Mouse (Mus musculus) liver, adult 2 months (tissue): ENCODE results near the gene Necap2. TPM values are rescaled to one million over a fixed set of nuclear protein-coding genes. Genes with fewer than 3 reads are reported as not detected.

Experiments used
- DNase-seq: peaks from one replicate; pipeline ENCODE4 v3.0.0-alpha.2; 2011; ENCODE audit warnings: low read depth, low spot score; ENCODE audit errors: extremely low read depth
- H3K27ac ChIP-seq: fragments of 200-500 bp; replicated peaks from 2 replicates; pipeline ENCODE4 v1.5.1; 2012; ENCODE audit warnings: low read depth, mild to moderate bottlenecking, control low read depth, inconsistent platforms, low read length; ENCODE audit not compliant: insufficient read depth
- H3K27me3 ChIP-seq: fragments of 200-500 bp; 2 replicates; pipeline ENCODE4 v1.6.1; 2012; ENCODE audit warnings: mild to moderate bottlenecking, moderate library complexity, low read length, inconsistent platforms; ENCODE audit not compliant: control insufficient read depth, insufficient read depth
- H3K36me3 ChIP-seq: fragments of 200-500 bp; 2 replicates; pipeline ENCODE4 v1.6.1; 2012; ENCODE audit warnings: low read length, inconsistent platforms; ENCODE audit not compliant: control insufficient read depth, insufficient read depth
- H3K4me1 ChIP-seq: fragments of 200-500 bp; 2 replicates; pipeline ENCODE4 v1.6.1; 2011; ENCODE audit warnings: low read length; ENCODE audit not compliant: control insufficient read depth, insufficient read depth
- H3K4me3 ChIP-seq: fragments of 200-500 bp; 2 replicates; pipeline ENCODE4 v1.5.1; 2011; ENCODE audit warnings: low read depth, mild to moderate bottlenecking, control low read depth, low read length, moderate library complexity; ENCODE audit not compliant: insufficient read depth
- H3K79me2 ChIP-seq: fragments of 200-500 bp; 2 replicates; pipeline ENCODE4 v1.6.1; 2012; ENCODE audit warnings: inconsistent platforms, mild to moderate bottlenecking, low read length, moderate library complexity; ENCODE audit not compliant: control insufficient read depth, insufficient read depth
- H3K9ac ChIP-seq: fragments of 200-500 bp; 2 replicates; pipeline ENCODE4 v1.6.1; 2012; ENCODE audit warnings: low read depth, mild to moderate bottlenecking, control low read depth, inconsistent platforms, low read length
- CTCF ChIP-seq: fragments of 200-500 bp; IDR thresholded peaks from 2 replicates; pipeline ENCODE4 v1.5.1; 2011; ENCODE audit warnings: low read depth, low read length, control low read depth
- POLR2A ChIP-seq: fragments of 200-500 bp; IDR thresholded peaks from 2 replicates; pipeline ENCODE4 v1.6.1; 2011; ENCODE audit warnings: low read length, control low read depth; ENCODE audit not compliant: insufficient read depth; ENCODE audit errors: extremely low read depth
- WGBS: fragments of 180-500 bp; shearing (Covaris S2); methylation state at CpG from one replicate; pipeline ENCODE4 v1.1.7; 2018; 5-methylcytosine and 5-hydroxymethylcytosine counted together
- polyA plus RNA-seq: library from polyadenylated mRNA; depleted of rRNA; stranded (reverse); fragments of >200 nt; gene quantifications from 2 replicates; pipeline ENCODE4 v1.2.3, GENCODE M21; 2012; rRNA removed
- total RNA-seq: library from RNA; depleted of rRNA; stranded (reverse); fragments of >200 nt; gene quantifications from 2 replicates; pipeline ENCODE4 v1.2.3, GENCODE M21; 2014; rRNA removed

Gene Necap2
- total and polyA plus RNA-seq, 2 experiments = 5.2 to 11.3 TPM

DNA sequence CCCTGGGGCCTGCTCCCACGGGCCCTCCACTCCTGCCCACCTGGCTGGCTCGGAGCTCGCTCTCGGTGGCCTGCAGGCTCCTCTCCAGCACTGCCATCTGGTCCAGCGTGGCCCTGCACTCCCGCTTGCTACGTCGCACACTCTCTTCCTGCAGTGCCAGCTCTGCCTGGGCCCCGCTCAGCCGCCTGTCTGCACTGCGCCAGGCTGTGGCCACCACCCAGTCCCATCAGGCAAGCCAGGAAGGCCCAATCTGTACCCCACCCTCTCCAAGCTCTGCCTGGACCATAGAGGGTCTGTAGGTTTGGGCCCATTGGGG, 56.6 kb downstream of the Necap2 start:
- H3K27me3 ChIP-seq = no peaks in the 10 kb centered on the region
- H3K4me1 ChIP-seq = no peaks in the 10 kb centered on the region
- TF ChIP-seq CTCF (no peak), POLR2A (no peak)
- WGBS = 91% methylated on average over 11 of the region's 11 CpGs
- no peaks in the 10 kb centered on the region for H3K36me3 ChIP-seq
- H3K79me2 ChIP-seq = no peaks in the 10 kb centered on the region
- H3K27ac ChIP-seq = no peak overlapping the region
- no peak for DNase-seq
- H3K4me3 ChIP-seq = no peak overlapping the region
- no peak overlapping the region for H3K9ac ChIP-seq

DNA sequence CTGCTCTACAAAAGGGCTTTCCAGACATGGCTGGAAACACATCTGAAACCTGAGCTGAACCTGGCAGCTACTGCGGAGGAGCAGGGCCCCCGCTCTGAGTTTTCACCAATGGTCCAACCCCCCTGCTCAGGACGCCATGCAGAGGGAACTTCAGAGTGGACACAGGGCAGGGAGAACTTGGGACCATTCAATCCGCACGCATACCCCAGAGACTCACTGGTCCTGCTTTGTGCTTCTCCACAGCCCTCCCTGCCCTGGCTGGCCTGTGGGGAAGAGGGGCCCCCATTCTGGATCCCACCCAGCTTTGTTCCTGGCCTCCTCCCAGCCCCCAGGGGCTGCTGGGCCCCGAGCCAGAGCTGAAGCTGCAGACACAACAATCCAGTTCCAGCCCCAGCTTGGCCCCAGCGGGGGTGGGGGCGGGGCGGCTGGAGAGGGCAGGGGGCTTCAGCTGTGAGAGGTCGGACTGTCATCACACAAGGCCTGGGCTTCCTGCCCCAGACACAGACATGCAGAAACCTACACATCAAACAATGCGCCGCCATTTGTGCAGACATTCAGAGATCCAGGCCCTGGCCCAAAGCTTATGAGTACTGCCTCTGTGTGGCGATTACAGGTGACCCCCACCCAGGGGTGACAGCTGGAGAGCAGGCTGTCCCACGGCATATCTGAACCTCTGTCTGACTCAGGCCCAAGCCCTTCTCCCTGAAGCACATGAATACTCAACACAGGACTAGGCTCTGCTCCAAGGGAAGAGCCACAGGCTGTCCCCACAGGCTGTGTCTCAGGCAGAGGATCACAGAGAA, 57.1 kb downstream of the Necap2 start:
- no peak overlapping the region for H3K27ac ChIP-seq
- no peaks in the 10 kb centered on the region for H3K4me1 ChIP-seq
- no peak for DNase-seq
- H3K4me3 ChIP-seq = no peak overlapping the region
- no peaks in the 10 kb centered on the region for H3K36me3 ChIP-seq
- no peaks in the 10 kb centered on the region for H3K27me3 ChIP-seq
- WGBS = 85% methylated on average over 14 of the region's 14 CpGs
- no peak for TF ChIP-seq CTCF
- TF ChIP-seq POLR2A = no peak
- H3K79me2 ChIP-seq = no peaks in the 10 kb centered on the region
- no peak overlapping the region for H3K9ac ChIP-seq

DNA sequence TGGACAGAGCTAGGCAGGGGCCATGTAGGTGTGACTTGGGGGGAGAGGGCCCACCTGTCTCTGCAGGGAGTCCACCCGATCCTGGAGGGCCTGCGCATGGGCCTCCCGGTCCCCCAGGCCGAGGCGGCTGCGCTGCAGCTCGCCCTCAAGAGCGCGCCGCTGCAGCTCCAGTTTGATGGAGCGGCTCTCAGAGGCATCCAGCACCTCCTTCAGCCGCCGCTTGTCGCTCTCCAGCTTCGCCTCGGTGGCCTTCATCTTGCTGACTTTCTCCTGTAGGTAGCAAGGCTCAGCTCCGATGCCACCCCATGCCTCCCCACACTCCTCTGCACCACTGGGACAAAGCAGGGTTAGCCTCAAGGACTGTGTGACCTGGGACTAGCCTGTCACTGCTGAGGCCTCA, 57.9 kb downstream of the Necap2 start:
- Histone ChIP-seq H3K27me3 (no peaks in the 10 kb centered on the region), H3K9ac (no peak overlapping the region), H3K36me3 (no peaks in the 10 kb centered on the region), H3K4me3 (no peak overlapping the region), H3K79me2 (no peaks in the 10 kb centered on the region), H3K4me1 (no peaks in the 10 kb centered on the region), H3K27ac (no peak overlapping the region)
- no peak for DNase-seq
- WGBS = 98% methylated on average over 17 of the region's 17 CpGs
- TF ChIP-seq CTCF (no peak), POLR2A (no peak)

DNA sequence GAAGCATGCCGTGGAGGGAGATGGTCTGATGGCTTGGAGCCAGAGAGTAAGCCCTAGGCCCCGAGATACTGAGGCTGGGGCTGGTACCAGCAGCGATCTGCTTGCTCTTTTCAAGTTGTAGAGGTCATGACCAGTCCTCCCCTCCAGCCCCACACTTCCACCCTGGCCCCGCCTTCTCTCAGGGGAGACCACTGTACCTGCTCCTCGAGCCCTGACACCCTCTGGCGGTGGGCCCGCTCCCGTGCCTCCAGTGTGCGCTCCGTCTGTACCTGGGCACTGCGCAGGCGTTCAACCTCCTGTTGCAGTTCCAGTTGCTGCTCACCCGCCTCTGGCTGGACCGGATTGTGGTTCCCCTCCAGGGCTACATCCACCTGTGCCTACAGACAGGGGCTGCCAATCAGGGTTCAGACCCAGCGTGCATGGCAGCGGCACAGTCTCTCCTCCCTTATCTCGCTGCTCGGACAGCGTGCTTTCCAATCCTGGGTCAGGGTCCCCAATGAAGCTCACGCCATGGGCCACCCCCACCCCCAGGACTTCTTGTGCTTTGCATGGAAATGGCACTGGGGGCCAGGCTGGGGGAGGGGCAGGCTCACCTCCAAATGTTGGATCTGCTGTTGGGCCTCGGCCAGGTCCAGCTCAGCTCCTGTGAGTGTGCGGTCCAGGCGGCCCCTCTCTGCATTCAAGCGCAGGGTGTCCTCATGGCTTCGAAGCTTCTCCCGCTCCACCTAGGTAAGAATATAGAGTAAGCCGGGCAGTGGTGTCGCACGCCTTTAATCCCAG, 60.3 kb downstream of the Necap2 start:
- Histone ChIP-seq H3K4me3 (no peak overlapping the region), H3K36me3 (no peaks in the 10 kb centered on the region), H3K27me3 (no peaks in the 10 kb centered on the region), H3K9ac (no peak overlapping the region), H3K27ac (no peak overlapping the region), H3K79me2 (no peaks in the 10 kb centered on the region), H3K4me1 (no peaks in the 10 kb centered on the region)
- WGBS = 91% methylated on average over 29 of the region's 29 CpGs
- no peak for DNase-seq
- TF ChIP-seq POLR2A (no peak), CTCF (no peak)

Other genes starting within 250 kb of the Necap2 start
- not detected in 2 replicates for gene Padi1, start 232.6 kb downstream of the Necap2 start, total RNA-seq
- not detected in 2 replicates for gene Padi1, start 232.6 kb downstream of the Necap2 start, polyA plus RNA-seq
- gene Padi2, start 172.0 kb downstream of the Necap2 start, total RNA-seq = 0.09 and 0.13 TPM in 2 replicates
- gene Padi2, start 172.0 kb downstream of the Necap2 start, polyA plus RNA-seq = 0.21 and 0.25 TPM in 2 replicates
- 479 and 532 TPM in 2 replicates for gene Sdhb, start 117.2 kb downstream of the Necap2 start, total RNA-seq
- gene Sdhb, start 117.2 kb downstream of the Necap2 start, polyA plus RNA-seq = 324 and 347 TPM in 2 replicates
- gene Atp13a2, start 91.5 kb downstream of the Necap2 start, total RNA-seq = 12.9 and 13.3 TPM in 2 replicates
- 32.5 and 34.0 TPM in 2 replicates for gene Atp13a2, start 91.5 kb downstream of the Necap2 start, polyA plus RNA-seq
- gene Mfap2, start 67.9 kb downstream of the Necap2 start, total RNA-seq = 0.18 TPM in 1 of 2 replicates, not detected in the other
- gene Mfap2, start 67.9 kb downstream of the Necap2 start, polyA plus RNA-seq = 0.30 and 0.45 TPM in 2 replicates
- gene Crocc, start 17.8 kb downstream of the Necap2 start, total RNA-seq = 0.67 and 0.74 TPM in 2 replicates
- gene Crocc, start 17.8 kb downstream of the Necap2 start, polyA plus RNA-seq = 0.76 and 1.7 TPM in 2 replicates
- gene Spata21, start 10.0 kb upstream of the Necap2 start, total RNA-seq = not detected in 2 replicates
- gene Spata21, start 10.0 kb upstream of the Necap2 start, polyA plus RNA-seq = not detected in 2 replicates
- 26.6 and 39.5 TPM in 2 replicates for gene Szrd1, start 61.4 kb upstream of the Necap2 start, total RNA-seq
- 43.6 and 46.8 TPM in 2 replicates for gene Szrd1, start 61.4 kb upstream of the Necap2 start, polyA plus RNA-seq
- gene Fbxo42, start 69.6 kb upstream of the Necap2 start, total RNA-seq = 2.0 and 2.8 TPM in 2 replicates
- 4.6 and 6.3 TPM in 2 replicates for gene Fbxo42, start 69.6 kb upstream of the Necap2 start, polyA plus RNA-seq
- gene Rsg1, start 135.6 kb upstream of the Necap2 start, total RNA-seq = 0.40 and 0.55 TPM in 2 replicates
- 0.40 and 0.50 TPM in 2 replicates for gene Rsg1, start 135.6 kb upstream of the Necap2 start, polyA plus RNA-seq
- 14.4 and 25.8 TPM in 2 replicates for gene Arhgef19, start 161.1 kb upstream of the Necap2 start, total RNA-seq
- gene Arhgef19, start 161.1 kb upstream of the Necap2 start, polyA plus RNA-seq = 34.3 and 64.4 TPM in 2 replicates
- 7.7 and 9.3 TPM in 2 replicates for gene Epha2, start 222.9 kb upstream of the Necap2 start, total RNA-seq
- gene Epha2, start 222.9 kb upstream of the Necap2 start, polyA plus RNA-seq = 11.6 and 12.0 TPM in 2 replicates